Mouse (Mus musculus) forebrain, embryonic 15.5 days (tissue): Measurements from ENCODE around the gene Gm9747. TPM values are rescaled to one million over a fixed set of nuclear protein-coding genes. Genes with fewer than 3 reads are reported as not detected.

Source experiments
- ATAC-seq: fragments of 200-750 bp; cut with Nextera tagmentation; replicated peaks from 2 replicates; pipeline ENCODE4 v1.8.0; 2017; ENCODE audit warnings: mild to moderate bottlenecking, moderate TSS enrichment, moderate library complexity
- H3K27ac ChIP-seq: fragments of 300-500 bp; sonication (generic); replicated peaks from 2 replicates; pipeline ENCODE4 v1.5.1; 2015; ENCODE audit warnings: mild to moderate bottlenecking, inconsistent platforms
- H3K27me3 ChIP-seq: fragments of 300-500 bp; sonication (generic); 2 replicates; pipeline ENCODE4 v1.6.1; 2015; ENCODE audit warnings: inconsistent platforms
- H3K36me3 ChIP-seq: fragments of 300-500 bp; sonication (generic); 2 replicates; pipeline ENCODE4 v1.6.1; 2015; ENCODE audit warnings: mild to moderate bottlenecking, inconsistent platforms
- H3K4me1 ChIP-seq: fragments of 300-500 bp; sonication (generic); 2 replicates; pipeline ENCODE4 v1.6.1; 2015; ENCODE audit warnings: inconsistent platforms
- H3K4me2 ChIP-seq: fragments of 300-500 bp; sonication (generic); replicated peaks from 2 replicates; pipeline ENCODE4 v1.6.1; 2015; ENCODE audit warnings: mild to moderate bottlenecking, inconsistent platforms
- H3K4me3 ChIP-seq: fragments of 300-500 bp; sonication (generic); 2 replicates; pipeline ENCODE4 v1.5.1; 2015; ENCODE audit warnings: mild to moderate bottlenecking, inconsistent platforms
- H3K9ac ChIP-seq: fragments of 300-500 bp; sonication (generic); replicated peaks from 2 replicates; pipeline ENCODE4 v1.6.1; 2015; ENCODE audit warnings: mild to moderate bottlenecking, inconsistent platforms
- H3K9me3 ChIP-seq: fragments of 300-500 bp; sonication (generic); 2 replicates; pipeline ENCODE4 v1.6.1; 2016; ENCODE audit warnings: inconsistent platforms
- WGBS: fragments of 180-500 bp; shearing (Covaris S2); methylation state at CpG from one replicate; pipeline ENCODE4 v1.1.7; 2015; ENCODE audit warnings: mixed read lengths; 5-methylcytosine and 5-hydroxymethylcytosine counted together
- polyA plus RNA-seq: library from polyadenylated mRNA; unstranded; fragments of >200 nt; fragmentation: Nextera tagmentation; extraction: Ambion mirVana; gene quantifications from 2 replicates; pipeline ENCODE4 v1.2.1, GENCODE M21; 2015

Gm9747 gene
- polyA plus RNA-seq, 1 experiment from 2014 or later, result 27.4 TPM

DNA sequence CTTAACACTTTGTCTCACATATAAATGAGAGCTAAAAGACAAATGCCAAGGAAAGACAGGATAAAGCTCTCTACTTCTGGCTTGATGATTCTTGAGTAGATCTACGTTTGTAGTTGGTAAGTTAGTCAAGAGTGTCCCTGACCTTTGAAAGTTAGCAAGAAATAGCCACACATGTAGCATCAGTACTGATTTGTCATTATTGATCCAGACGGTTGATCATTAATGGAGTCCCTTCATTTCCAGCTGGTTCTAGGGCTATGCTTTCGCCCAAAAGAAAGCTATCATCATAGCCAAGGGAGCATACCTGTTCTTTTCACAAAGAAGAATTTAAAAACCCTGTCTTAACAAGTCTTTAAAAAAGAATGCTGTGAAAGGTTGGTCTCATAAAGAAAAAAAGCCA, 1.7 kb downstream of the Gm9747 start:
- no peak overlapping the region for H3K27ac ChIP-seq
- WGBS, result 96% methylated on average over 3 of the region's 3 CpGs
- H3K9ac ChIP-seq, result no peak overlapping the region
- no peak overlapping the region for H3K4me2 ChIP-seq
- H3K36me3 ChIP-seq, result peaks cover 14% of the 10 kb centered on the region
- H3K4me1 ChIP-seq, result no peaks in the 10 kb centered on the region
- no peak for ATAC-seq
- H3K9me3 ChIP-seq, result no peaks in the 10 kb centered on the region
- H3K4me3 ChIP-seq, result no peak overlapping the region
- H3K27me3 ChIP-seq, result no peaks in the 10 kb centered on the region

DNA sequence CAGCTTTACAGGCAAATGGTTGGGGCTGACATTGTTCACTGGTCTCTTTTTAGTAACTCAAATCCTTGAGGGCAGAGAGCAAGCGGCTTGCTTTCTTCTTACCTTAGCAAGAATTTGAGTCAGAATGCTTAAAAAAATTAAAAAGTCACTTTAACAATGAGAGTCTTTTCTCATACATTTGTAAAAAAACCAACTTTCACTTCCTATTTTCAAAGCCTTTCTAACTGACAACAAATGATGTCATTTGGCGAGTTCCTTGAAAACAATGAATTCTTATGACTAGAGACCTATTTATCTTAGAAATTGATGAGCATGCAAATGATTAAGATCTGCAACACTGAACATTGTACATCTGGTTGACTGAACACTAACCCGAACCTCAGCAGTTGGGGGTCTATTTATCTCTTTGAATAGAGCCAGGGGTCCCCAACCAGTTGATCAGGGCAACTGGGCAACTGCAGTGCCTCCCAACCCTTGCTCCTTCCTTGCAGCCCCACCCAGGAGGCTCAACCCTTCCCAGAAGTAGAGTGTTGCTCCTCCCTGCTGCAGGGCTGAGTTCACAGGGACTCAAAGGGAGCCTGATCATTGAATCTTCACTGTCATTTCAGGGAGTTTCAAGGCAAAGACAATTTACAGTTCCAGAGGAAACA, 2.7 kb downstream of the Gm9747 start:
- ATAC-seq, result no peak
- Histone ChIP-seq H3K9ac (no peak overlapping the region), H3K27me3 (no peaks in the 10 kb centered on the region), H3K27ac (no peak overlapping the region), H3K4me3 (no peak overlapping the region), H3K36me3 (peaks cover 14% of the 10 kb centered on the region), H3K9me3 (no peaks in the 10 kb centered on the region), H3K4me2 (no peak overlapping the region), H3K4me1 (no peaks in the 10 kb centered on the region)
- WGBS, result 63% methylated on average over 3 of the region's 3 CpGs

DNA sequence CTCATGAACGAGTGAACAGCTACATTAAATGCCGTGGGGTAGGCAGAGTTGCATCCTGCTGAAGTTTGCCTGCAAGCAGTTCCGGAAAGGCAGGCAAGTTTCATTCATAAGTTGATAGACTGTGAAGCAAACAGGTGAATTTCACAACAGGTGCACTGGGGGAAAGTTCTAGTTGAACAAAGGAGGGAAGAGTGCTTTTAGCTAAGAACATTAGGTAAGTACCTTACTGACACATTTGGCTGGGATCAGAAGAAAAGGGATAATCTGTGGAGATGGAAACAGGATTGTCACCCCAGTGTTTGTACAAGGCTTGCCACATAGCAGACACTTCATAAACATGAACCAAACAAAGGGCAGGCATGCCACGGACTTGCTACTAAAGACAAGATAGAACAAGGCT, 5.3 kb downstream of the Gm9747 start:
- Histone ChIP-seq H3K4me2 (no peak overlapping the region), H3K27ac (no peak overlapping the region), H3K9me3 (no peaks in the 10 kb centered on the region), H3K4me1 (no peaks in the 10 kb centered on the region), H3K4me3 (no peak overlapping the region), H3K27me3 (no peaks in the 10 kb centered on the region), H3K36me3 (peaks cover 10% of the 10 kb centered on the region), H3K9ac (no peak overlapping the region)
- ATAC-seq, result no peak
- WGBS, result 74% methylated on average over 4 of the region's 4 CpGs

DNA sequence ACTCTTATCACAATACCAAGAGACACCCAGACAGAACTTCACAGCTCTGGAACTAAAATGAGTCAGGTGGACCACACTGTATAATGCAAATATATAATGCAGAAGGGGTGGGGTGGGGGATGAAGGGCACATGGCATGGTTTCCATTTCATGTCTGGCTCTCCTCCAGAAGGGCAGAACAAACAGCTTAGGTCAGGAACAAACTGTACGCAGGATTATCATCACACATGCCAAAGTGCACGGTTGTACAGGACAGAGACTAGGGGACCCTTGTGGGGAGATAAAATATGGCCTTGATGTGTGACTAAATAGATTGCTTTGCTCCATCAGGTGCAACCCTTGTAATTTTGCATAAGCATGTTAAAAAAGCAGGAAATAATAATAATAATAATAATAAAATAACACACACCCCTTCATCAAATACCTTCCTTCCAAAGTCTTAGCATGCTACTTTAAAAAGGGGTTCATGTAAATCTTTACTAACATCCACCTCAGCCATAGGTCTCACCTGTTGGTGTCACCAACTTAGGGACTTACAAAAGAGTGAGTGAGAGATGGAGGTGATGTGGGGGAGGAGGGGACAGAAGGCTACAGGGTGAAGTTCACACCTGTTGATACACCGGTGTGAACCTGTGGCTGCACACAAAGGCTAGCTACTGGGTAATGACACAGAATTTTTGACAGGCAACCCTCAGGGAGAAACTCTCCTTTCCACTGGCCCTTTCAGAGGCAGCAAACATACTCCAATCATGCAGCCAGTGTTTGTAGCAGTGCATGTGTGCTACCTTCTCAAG, 6.7 kb downstream of the Gm9747 start:
- H3K4me2 ChIP-seq, result no peak overlapping the region
- H3K27ac ChIP-seq, result no peak overlapping the region
- no peaks in the 10 kb centered on the region for H3K4me1 ChIP-seq
- 79% methylated on average over 3 of the region's 3 CpGs for WGBS
- no peak overlapping the region for H3K9ac ChIP-seq
- H3K36me3 ChIP-seq, result peaks cover 10% of the 10 kb centered on the region
- no peaks in the 10 kb centered on the region for H3K9me3 ChIP-seq
- H3K4me3 ChIP-seq, result no peak overlapping the region
- H3K27me3 ChIP-seq, result no peaks in the 10 kb centered on the region
- ATAC-seq, result no peak

DNA sequence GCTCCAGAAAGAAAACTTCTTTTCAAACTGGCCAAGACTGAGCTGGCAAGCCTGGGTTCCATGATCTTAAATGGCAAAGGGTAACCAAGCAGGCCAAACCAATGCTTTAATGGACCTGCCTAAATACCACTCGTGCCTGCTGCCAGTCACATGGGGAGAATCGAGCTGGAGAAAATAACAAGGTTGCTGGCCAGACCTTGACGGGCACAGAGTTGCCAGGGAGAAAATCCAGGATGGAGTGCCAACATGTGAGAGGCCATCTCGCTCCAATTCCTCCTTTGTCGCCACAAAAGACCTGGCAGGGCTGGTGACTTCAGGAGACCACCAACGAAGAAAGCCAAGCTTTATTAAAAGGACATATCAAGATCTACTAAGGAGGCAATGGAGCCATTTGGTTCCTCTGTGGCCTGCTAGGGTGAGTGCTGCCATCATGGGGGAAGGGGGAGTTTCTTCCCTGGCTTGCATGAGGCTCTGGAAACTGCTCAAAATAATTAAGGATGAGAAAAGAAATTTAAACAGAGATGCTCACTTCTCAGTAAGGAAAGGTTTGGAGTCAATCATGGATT, 10.4 kb downstream of the Gm9747 start:
- Histone ChIP-seq H3K4me1 (peaks cover 3% of the 10 kb centered on the region; the same call in 1 of the 2 replicates), H3K4me2 (no peak overlapping the region), H3K4me3 (no peak overlapping the region), H3K9me3 (no peaks in the 10 kb centered on the region), H3K36me3 (no peaks in the 10 kb centered on the region), H3K9ac (no peak overlapping the region), H3K27ac (no peak overlapping the region), H3K27me3 (no peaks in the 10 kb centered on the region)
- 49% methylated on average over 6 of the region's 6 CpGs for WGBS
- peak; percentile 82 for ATAC-seq

DNA sequence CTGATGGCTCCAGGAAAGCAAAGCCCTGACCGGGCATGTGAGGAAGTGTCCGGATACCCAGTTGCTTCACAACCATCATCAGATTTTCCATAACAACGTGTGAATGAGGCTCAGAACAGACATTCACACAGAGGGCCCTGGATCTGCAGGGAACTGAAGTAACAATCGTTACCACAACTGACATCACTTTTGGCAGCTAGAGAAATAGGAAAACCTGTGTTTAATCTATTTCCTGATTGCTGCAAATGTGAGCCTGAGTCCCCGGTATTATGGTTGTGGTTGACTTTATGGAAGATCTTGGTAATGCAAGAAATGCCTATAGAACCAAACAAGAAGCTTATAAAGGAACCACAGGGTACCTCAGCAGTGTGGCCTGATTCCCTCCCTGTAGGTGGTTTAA, 12.1 kb downstream of the Gm9747 start:
- Histone ChIP-seq H3K4me3 (no peak overlapping the region), H3K36me3 (no peaks in the 10 kb centered on the region), H3K4me1 (peaks cover 3% of the 10 kb centered on the region; the same call in 1 of the 2 replicates), H3K9me3 (no peaks in the 10 kb centered on the region), H3K9ac (no peak overlapping the region), H3K4me2 (no peak overlapping the region), H3K27ac (no peak overlapping the region), H3K27me3 (no peaks in the 10 kb centered on the region)
- no peak for ATAC-seq
- 69% methylated on average over 5 of the region's 5 CpGs for WGBS

DNA sequence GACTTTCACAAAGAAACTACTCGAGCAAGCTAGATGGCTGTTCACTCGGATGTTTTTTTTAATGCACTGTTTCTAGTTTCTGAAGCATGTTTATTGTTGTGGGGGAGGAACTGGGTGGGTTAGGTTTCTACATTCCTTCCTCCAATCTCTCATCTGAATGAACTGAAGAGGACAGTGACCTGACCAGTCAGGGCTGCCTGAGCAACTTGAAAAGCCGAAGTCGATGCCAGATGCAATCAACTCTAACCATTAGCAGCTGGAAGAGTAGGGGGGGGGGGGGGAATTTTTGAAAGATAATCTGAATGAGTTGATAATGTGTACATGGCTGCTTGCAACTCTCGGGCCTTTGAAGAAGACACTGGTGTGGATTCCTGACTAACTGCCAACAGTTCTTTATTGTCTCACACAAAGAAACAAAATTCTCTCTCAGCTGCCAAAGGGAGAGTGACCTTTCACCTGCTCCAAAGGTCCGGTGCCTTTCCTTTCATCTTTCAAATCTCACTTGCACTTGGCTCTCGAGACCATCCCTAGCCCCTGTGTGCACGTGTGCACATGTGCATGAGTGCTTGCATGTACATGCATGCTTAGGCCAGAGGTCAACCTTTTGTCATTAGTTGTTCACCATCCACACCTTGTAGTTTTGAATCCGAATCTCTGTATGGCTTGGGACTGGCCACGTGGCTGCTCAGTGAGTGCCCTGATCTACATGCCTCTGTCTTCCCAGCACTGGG, 14.5 kb downstream of the Gm9747 start:
- H3K9me3 ChIP-seq, result no peaks in the 10 kb centered on the region

DNA sequence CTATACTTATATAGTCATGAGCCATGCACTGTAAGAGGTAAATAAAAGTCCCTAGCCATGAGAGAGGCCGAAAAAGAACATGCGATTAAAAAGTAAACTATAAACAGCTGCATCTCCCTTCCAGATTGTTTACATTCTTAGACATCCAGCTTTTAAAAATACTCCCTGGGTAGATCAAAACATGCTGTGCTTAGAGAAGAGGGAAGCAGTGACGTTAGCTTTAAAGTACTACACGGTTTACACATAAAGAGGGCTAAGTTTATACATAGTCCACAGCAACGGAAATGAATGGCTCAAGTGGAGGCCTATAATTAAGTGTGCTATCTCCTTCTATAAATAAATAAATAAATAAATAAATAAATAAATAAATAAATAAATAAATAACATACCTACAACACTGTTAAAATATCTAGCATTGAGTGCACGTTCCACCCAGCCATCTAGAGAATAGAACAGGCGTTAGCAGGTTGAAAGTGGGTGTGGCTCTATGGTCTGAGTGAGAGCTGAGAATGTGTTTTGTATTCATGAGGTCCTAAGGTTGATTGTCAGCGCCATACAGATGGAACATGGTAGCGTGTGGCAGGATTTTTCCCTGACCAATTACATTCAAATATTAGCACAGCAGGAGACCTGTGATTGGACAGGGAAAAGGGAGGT, 21.0 kb downstream of the Gm9747 start:
- no peak overlapping the region for H3K4me2 ChIP-seq
- no peak for ATAC-seq

More for the DNA sequence above, 14.5 kb downstream of the Gm9747 start:
- ATAC-seq, result no peak
- Histone ChIP-seq H3K4me3 (no peak overlapping the region), H3K4me2 (no peak overlapping the region), H3K4me1 (peaks cover 3% of the 10 kb centered on the region; the same call in 1 of the 2 replicates), H3K36me3 (no peaks in the 10 kb centered on the region), H3K9ac (no peak overlapping the region), H3K27me3 (no peaks in the 10 kb centered on the region), H3K27ac (no peak overlapping the region)
- WGBS, result 69% methylated on average over 10 of the region's 10 CpGs

DNA sequence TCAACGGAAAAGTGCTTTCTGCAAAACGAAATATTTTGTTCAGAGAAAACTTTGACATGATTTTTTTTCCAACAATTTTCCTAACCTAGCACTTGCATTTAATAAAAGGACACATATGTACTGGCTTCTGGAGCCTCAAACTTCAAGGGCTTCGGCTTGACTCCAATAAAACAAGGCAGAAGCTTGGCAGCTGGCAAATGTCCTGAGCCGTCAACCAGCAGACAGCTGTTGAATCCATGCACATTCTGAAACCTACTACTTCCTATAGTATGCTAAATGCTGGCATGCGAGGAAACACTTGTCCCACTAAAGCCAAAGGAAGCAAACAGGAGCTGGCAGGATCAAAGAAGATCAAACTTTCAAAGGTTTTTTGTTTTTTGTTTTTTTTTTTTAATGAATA, 24.5 kb downstream of the Gm9747 start:
- no peak for ATAC-seq
- Histone ChIP-seq H3K27me3 (no peaks in the 10 kb centered on the region), H3K4me2 (no peak overlapping the region), H3K4me1 (peaks cover 31% of the 10 kb centered on the region), H3K36me3 (peaks cover 3% of the 10 kb centered on the region; the same call in 1 of the 2 replicates), H3K4me3 (no peak overlapping the region), H3K9ac (no peak overlapping the region), H3K9me3 (no peaks in the 10 kb centered on the region), H3K27ac (no peak overlapping the region)
- 50% methylated on average over 5 of the region's 5 CpGs for WGBS

More for the DNA sequence above, 21.0 kb downstream of the Gm9747 start:
- Histone ChIP-seq H3K9me3 (no peaks in the 10 kb centered on the region), H3K9ac (no peak overlapping the region), H3K27ac (no peak overlapping the region), H3K36me3 (peaks cover 3% of the 10 kb centered on the region; the same call in 1 of the 2 replicates), H3K4me1 (peaks cover 8% of the 10 kb centered on the region; the same call in 1 of the 2 replicates), H3K4me3 (no peak overlapping the region), H3K27me3 (no peaks in the 10 kb centered on the region)
- WGBS, result 83% methylated on average over 9 of the region's 9 CpGs

DNA sequence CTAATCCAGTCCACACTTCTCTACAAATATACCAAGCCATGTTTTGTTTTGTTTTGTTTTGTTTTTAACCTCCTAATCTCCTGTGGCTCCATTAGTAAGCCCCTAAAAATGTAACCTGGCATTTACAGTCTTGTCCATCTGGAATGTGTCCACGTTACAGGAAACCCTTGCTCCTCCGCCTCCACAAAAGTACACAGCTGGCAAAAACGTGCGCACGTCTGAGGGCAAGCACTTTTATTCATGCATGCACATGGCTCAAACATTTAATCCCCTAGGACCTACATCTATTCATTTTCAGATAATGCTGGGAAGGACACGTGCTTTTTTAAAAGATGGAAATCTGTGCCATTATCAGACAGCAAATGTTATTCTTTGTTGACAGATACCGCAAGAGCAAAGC, 25.4 kb downstream of the Gm9747 start:
- H3K9me3 ChIP-seq, result no peaks in the 10 kb centered on the region
- ATAC-seq, result no peak
- no peak overlapping the region for H3K9ac ChIP-seq
- H3K4me3 ChIP-seq, result no peak overlapping the region
- H3K36me3 ChIP-seq, result peaks cover 3% of the 10 kb centered on the region; the same call in 1 of the 2 replicates
- no peak overlapping the region for H3K27ac ChIP-seq
- H3K4me2 ChIP-seq, result no peak overlapping the region
- WGBS, result 42% methylated on average over 7 of the region's 7 CpGs
- H3K4me1 ChIP-seq, result peaks cover 35% of the 10 kb centered on the region
- H3K27me3 ChIP-seq, result no peaks in the 10 kb centered on the region

DNA sequence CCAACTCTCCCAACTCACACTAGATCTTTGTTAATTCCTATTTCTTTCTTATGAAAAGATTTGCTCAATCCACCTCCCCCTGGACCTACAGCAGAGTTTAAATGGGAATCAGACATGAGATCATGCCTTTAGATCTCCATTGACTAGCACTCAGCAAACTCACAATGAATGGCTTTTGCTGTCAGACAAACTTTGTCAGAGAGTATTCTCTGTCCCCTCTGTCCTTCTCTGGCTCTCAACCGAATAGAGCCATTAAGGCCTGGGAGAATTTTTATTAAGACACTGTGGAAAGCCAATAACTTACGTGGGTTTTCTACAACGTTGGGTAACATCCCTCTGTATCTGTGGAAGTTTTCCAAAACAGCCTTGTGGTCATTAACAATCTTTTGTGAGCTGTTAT, 27.1 kb downstream of the Gm9747 start:
- no peaks in the 10 kb centered on the region for H3K36me3 ChIP-seq
- WGBS, result 23% methylated on average over 3 of the region's 3 CpGs
- H3K27me3 ChIP-seq, result no peaks in the 10 kb centered on the region
- no peak overlapping the region for H3K4me2 ChIP-seq
- no peak overlapping the region for H3K9ac ChIP-seq
- peaks cover 35% of the 10 kb centered on the region for H3K4me1 ChIP-seq
- H3K4me3 ChIP-seq, result no peak overlapping the region
- H3K27ac ChIP-seq, result no peak overlapping the region
- no peak for ATAC-seq
- H3K9me3 ChIP-seq, result no peaks in the 10 kb centered on the region
